11 mouse cellular contexts compared by ENCODE assay signal in the genomic region with DNA sequence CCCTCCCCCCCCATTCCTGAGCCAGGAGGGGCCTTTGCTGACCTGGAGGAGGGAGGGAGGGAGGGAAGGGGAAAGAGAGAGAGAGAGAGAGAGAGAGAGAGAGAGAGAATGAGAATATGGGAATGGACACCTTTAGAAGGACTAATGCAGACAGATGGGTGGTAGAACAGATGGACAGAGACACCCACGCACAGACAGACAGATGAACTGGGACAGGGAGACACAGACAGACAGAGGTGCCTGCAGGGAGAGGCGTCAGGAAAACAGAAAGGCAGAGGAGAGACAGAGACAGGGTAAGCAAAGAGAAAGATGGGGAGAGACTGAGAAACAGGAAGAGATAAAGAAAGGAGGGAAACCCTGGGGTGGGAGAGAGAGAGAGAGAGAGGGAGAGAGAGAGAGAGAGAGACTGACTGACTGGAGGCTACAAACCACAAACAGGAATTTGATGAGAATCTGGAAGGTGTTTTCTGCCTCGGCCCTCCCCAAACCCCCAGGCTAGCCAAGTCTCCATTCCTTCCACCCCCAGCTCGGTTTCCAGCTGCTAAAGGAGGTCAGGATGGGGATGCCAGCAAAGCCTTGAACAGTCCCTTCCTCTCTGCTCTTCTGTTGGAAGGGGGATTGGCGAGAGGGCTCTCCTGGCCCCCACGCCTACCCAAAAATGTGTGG. TPM values are rescaled to one million over a fixed set of nuclear protein-coding genes. Genes with fewer than 3 reads are reported as not detected.
DNase-seq lines count a peak whose midpoint lies in the region; ATAC-seq and TF ChIP-seq lines count a peak whose summit lies in the region.
"Had no signal": no experiment of that assay in that cellular context is flagged by ENCODE, and none has a peak within 500 bp of the region (broad histone marks: within the 10 kb centered on the region; RNA-seq: fewer than 3 reads in every experiment).

No protein-coding gene starts in this region.

- H3K27me3 ChIP-seq in heart, embryonic 11.5 days (ENCODE audit: control insufficient read depth, insufficient read depth, low read length) = no peaks in the 10 kb centered on the region
- no peaks in the 10 kb centered on the region for H3K27me3 ChIP-seq in lung, postnatal 0 days (replicated peaks; ENCODE audit: insufficient read depth, low read length)
- no peaks in the 10 kb centered on the region for H3K27me3 ChIP-seq in heart, postnatal 0 days (ENCODE audit: control insufficient read depth, insufficient read depth, low read length)
- H3K27me3 ChIP-seq in stomach, embryonic 14.5 days (ENCODE audit: control insufficient read depth, insufficient read depth, low read length) = no peaks in the 10 kb centered on the region
- H3K27me3 ChIP-seq: CH12.LX had no signal

- TF ChIP-seq EP300 in lung, postnatal 0 days (IDR thresholded peaks at IDR 0.05) = no peak
- TF ChIP-seq EP300 in heart, postnatal 0 days (IDR thresholded peaks at IDR 0.05; ENCODE audit: low read depth) = no peak

- H3K9me3 ChIP-seq in heart, embryonic 11.5 days (replicated peaks; ENCODE audit: control insufficient read depth, low read length) = no peaks in the 10 kb centered on the region
- H3K9me3 ChIP-seq in lung, postnatal 0 days (ENCODE audit: low read length) = no peaks in the 10 kb centered on the region
- H3K9me3 ChIP-seq in heart, postnatal 0 days (replicated peaks; ENCODE audit: control insufficient read depth, low read length) = no peaks in the 10 kb centered on the region
- no peaks in the 10 kb centered on the region for H3K9me3 ChIP-seq in stomach, embryonic 14.5 days (ENCODE audit: control insufficient read depth, low read depth, low read length)

- WGBS in heart, embryonic 11.5 days (ENCODE audit: insufficient replicate concordance) = 59% methylated on average over 6 of the region's 6 CpGs
- WGBS in lung, postnatal 0 days = 66% methylated on average over 6 of the region's 6 CpGs
- 55% methylated on average over 6 of the region's 6 CpGs for WGBS in heart, postnatal 0 days
- 63% methylated on average over 6 of the region's 6 CpGs for WGBS in stomach, embryonic 14.5 days

- H3K9ac ChIP-seq in heart, embryonic 11.5 days (ENCODE audit: low read depth, low read length) = peak overlapping the region; percentile 49
- H3K9ac ChIP-seq in lung, postnatal 0 days (replicated peaks; ENCODE audit: low read depth) = no peak overlapping the region
- H3K9ac ChIP-seq in heart, postnatal 0 days (replicated peaks; ENCODE audit: low read depth, low read length) = peak overlapping the region; percentile 4; the same call in 1 of the 2 replicates
- no peak overlapping the region for H3K9ac ChIP-seq in stomach, embryonic 14.5 days (replicated peaks; ENCODE audit: low read depth, low read length)

- H3K4me3 ChIP-seq in heart, embryonic 11.5 days (ENCODE audit: low read depth, low read length) = no peak overlapping the region
- no peak overlapping the region for H3K4me3 ChIP-seq in lung, postnatal 0 days (ENCODE audit: low read depth, low read length)
- H3K4me3 ChIP-seq in heart, postnatal 0 days (ENCODE audit: low read depth, low read length) = no peak overlapping the region
- H3K4me3 ChIP-seq in stomach, embryonic 14.5 days (ENCODE audit: low read depth, low read length) = no peak overlapping the region

- H3K27ac ChIP-seq in heart, embryonic 11.5 days (ENCODE audit: low read depth, low read length) = no peak overlapping the region
- H3K27ac ChIP-seq in lung, postnatal 0 days (ENCODE audit: low read length) = peak overlapping the region; percentile 59; the same call in 1 of the 2 replicates
- H3K27ac ChIP-seq in heart, postnatal 0 days (ENCODE audit: low read depth) = peak overlapping the region; percentile 52; the same call in 1 of the 2 replicates
- H3K27ac ChIP-seq in stomach, embryonic 14.5 days (ENCODE audit: low read length) = no peak overlapping the region

- H3K4me2 ChIP-seq in heart, embryonic 11.5 days = peak overlapping the region; percentile 37
- H3K4me2 ChIP-seq in lung, postnatal 0 days (replicated peaks; ENCODE audit: low read depth, low read length) = no peak overlapping the region
- no peak overlapping the region for H3K4me2 ChIP-seq in heart, postnatal 0 days (ENCODE audit: low read depth, low read length)
- 0 out of 2 replicates have a peak overlapping the region, but pooled peaks have one; percentile 12 for H3K4me2 ChIP-seq in stomach, embryonic 14.5 days (replicated peaks; ENCODE audit: low read depth, low read length)

- no peaks in the 10 kb centered on the region for H3K36me3 ChIP-seq in heart, embryonic 11.5 days (ENCODE audit: control insufficient read depth, insufficient read depth, low read length)
- H3K36me3 ChIP-seq in lung, postnatal 0 days (ENCODE audit: insufficient read depth, low read length) = no peaks in the 10 kb centered on the region
- H3K36me3 ChIP-seq in heart, postnatal 0 days (replicated peaks; ENCODE audit: control insufficient read depth, insufficient read depth, low read length) = peaks cover 9% of the 10 kb centered on the region; the same call in 1 of the 2 replicates
- no peaks in the 10 kb centered on the region; the same call in 1 of the 2 replicates for H3K36me3 ChIP-seq in stomach, embryonic 14.5 days (ENCODE audit: control insufficient read depth, insufficient read depth, low read length)

- H3K4me1 ChIP-seq in heart, embryonic 11.5 days (ENCODE audit: control insufficient read depth, insufficient read depth, low read length) = peaks cover 91% of the 10 kb centered on the region
- H3K4me1 ChIP-seq in lung, postnatal 0 days (ENCODE audit: insufficient read depth, low read depth, low read length) = peaks cover 19% of the 10 kb centered on the region
- peaks cover 61% of the 10 kb centered on the region for H3K4me1 ChIP-seq in heart, postnatal 0 days (ENCODE audit: control insufficient read depth, insufficient read depth)
- H3K4me1 ChIP-seq in stomach, embryonic 14.5 days (ENCODE audit: control insufficient read depth, insufficient read depth, low read length) = peaks cover 96% of the 10 kb centered on the region

- ATAC-seq in heart, embryonic 11.5 days (replicated peaks; ENCODE audit: insufficient number of reproducible peaks, low FRiP score, low TSS enrichment) = no peak
- no peak for ATAC-seq in lung, postnatal 0 days
- ATAC-seq in heart, postnatal 0 days (ENCODE audit: insufficient read depth, low read depth) = no peak
- ATAC-seq in stomach, embryonic 14.5 days (ENCODE audit: insufficient number of reproducible peaks, insufficient read depth, low FRiP score, low read depth) = no peak
- ATAC-seq: activated CD4-positive, CD25-positive, alpha-beta regulatory T cell, adult 4 months had no signal

- no peak for TF ChIP-seq CTCF in lung, postnatal 0 days (IDR thresholded peaks at IDR 0.05)
- no peak for TF ChIP-seq CTCF in heart, postnatal 0 days (IDR thresholded peaks at IDR 0.05; ENCODE audit: low read depth)

- no peak for DNase-seq in heart, adult 18-20 months
- DNase-seq in lung, postnatal 0 days (ENCODE audit: low spot score) = no peak
- no peak for DNase-seq in lung, postnatal 14 days
- no peak for DNase-seq in heart, postnatal 0 days (ENCODE audit: low spot score)
- no peak for DNase-seq in testis, postnatal 10 days (ENCODE audit: low spot score)
- no peak for DNase-seq in thymus, postnatal 25 days
- DNase-seq: left cerebral cortex, postnatal 4 days had no signal

RNA-seq across cellular contexts. Expression of a gene that starts 6.7 kb away (rescaled TPM):
- 7.0 and 9.1 TPM in 2 replicates for polyA plus RNA-seq in heart, embryonic 11.5 days (2014; fragmentation: Nextera tagmentation; extraction: Ambion mirVana)
- total RNA-seq in heart, adult 18-20 months (2021) = 10 to 100 TPM; 36.3 to 38.5 TPM
- 3.9 and 4.4 TPM in 2 replicates for polyA plus RNA-seq in lung, postnatal 0 days (2015; fragmentation: Nextera tagmentation; extraction: Ambion mirVana)
- total RNA-seq in heart, postnatal 0 days (2014; rRNA removed; ENCODE audit: low replicate concordance) = 40.5 and 57.2 TPM in 2 replicates
- polyA plus RNA-seq in heart, postnatal 0 days (2015; fragmentation: Nextera tagmentation; extraction: Ambion mirVana) = 4.6 and 5.2 TPM in 2 replicates
- polyA plus RNA-seq in stomach, embryonic 14.5 days (2014; fragmentation: Nextera tagmentation; extraction: Ambion mirVana) = 10.3 and 10.7 TPM in 2 replicates

RNA-seq across cellular contexts. Expression of a gene that starts 43.8 kb away (rescaled TPM):
- 0.40 and 0.63 TPM in 2 replicates for polyA plus RNA-seq in heart, embryonic 11.5 days (2014; fragmentation: Nextera tagmentation; extraction: Ambion mirVana)
- total RNA-seq in heart, adult 18-20 months (2021) = under 1 TPM; 0.57 to 0.69 TPM
- 4.0 and 4.7 TPM in 2 replicates for polyA plus RNA-seq in lung, postnatal 0 days (2015; fragmentation: Nextera tagmentation; extraction: Ambion mirVana)
- total RNA-seq in heart, postnatal 0 days (2014; rRNA removed; ENCODE audit: low replicate concordance) = 0.04 and 0.19 TPM in 2 replicates
- polyA plus RNA-seq in heart, postnatal 0 days (2015; fragmentation: Nextera tagmentation; extraction: Ambion mirVana) = 0.31 and 0.37 TPM in 2 replicates
- polyA plus RNA-seq in stomach, embryonic 14.5 days (2014; fragmentation: Nextera tagmentation; extraction: Ambion mirVana) = 0.13 and 0.19 TPM in 2 replicates

Comparison
In these comparisons a context has a peak if more than half of its experiments do, and no peak if none do; other contexts are left out.
1. H3K27ac ChIP-seq: peak in lung, postnatal 0 days (single experiment) and heart, postnatal 0 days (single experiment); none in heart, embryonic 11.5 days (single experiment) and stomach, embryonic 14.5 days (single experiment).
2. H3K4me2 ChIP-seq: peak in heart, embryonic 11.5 days (single experiment) and stomach, embryonic 14.5 days (single experiment); none in lung, postnatal 0 days (single experiment) and heart, postnatal 0 days (single experiment).
3. H3K9ac ChIP-seq: peak in heart, embryonic 11.5 days (single experiment) and heart, postnatal 0 days (single experiment); none in lung, postnatal 0 days (single experiment) and stomach, embryonic 14.5 days (single experiment).